Mouse (Mus musculus): ENCODE results near the gene Ppp3ca.
A peak's percentile ranks its signal among the peaks of the same experiment; 100 is the strongest.

Ppp3ca gene

GRCm38 (mm10) chr3:136722493-136722892 lies 52.6 kb downstream of the Ppp3ca start:
- DNase-seq (ENCODE audit: low spot score in 2 of 2): no peak

GRCm38 (mm10) chr3:136725311-136726156 lies 55.6 kb downstream of the Ppp3ca start:
- DNase-seq (ENCODE audit: low spot score in 2 of 2): peak; percentile 92 to 93

GRCm38 (mm10) chr3:136727877-136728276 lies 58.0 kb downstream of the Ppp3ca start:
- no peak for DNase-seq (ENCODE audit: low spot score in 2 of 2)

GRCm38 (mm10) chr3:136729978-136730377 lies 60.1 kb downstream of the Ppp3ca start:
- DNase-seq (ENCODE audit: low spot score in 2 of 2): no peak

- no peak for DNase-seq (ENCODE audit: low spot score in 2 of 2)
These were observed 61.7 kb downstream of the Ppp3ca start for GRCm38 (mm10) chr3:136731579-136731978.

- DNase-seq (ENCODE audit: low spot score in 2 of 2): no peak
These were observed 66.1 kb downstream of the Ppp3ca start for GRCm38 (mm10) chr3:136736021-136736420.

- no peak for DNase-seq (ENCODE audit: low spot score in 2 of 2)
These were observed 66.9 kb downstream of the Ppp3ca start for GRCm38 (mm10) chr3:136736773-136737298.

GRCm38 (mm10) chr3:136738474-136738873 lies 68.5 kb downstream of the Ppp3ca start:
- no peak for DNase-seq (ENCODE audit: low spot score in 2 of 2)

GRCm38 (mm10) chr3:136738914-136739313 lies 69.0 kb downstream of the Ppp3ca start:
- DNase-seq (ENCODE audit: low spot score in 2 of 2): no peak

- DNase-seq (ENCODE audit: low spot score in 2 of 2): no peak
These were observed 71.7 kb downstream of the Ppp3ca start for GRCm38 (mm10) chr3:136741659-136742058.

- DNase-seq (ENCODE audit: low spot score in 2 of 2): no peak
These were observed 72.5 kb downstream of the Ppp3ca start for GRCm38 (mm10) chr3:136742258-136743057.

- DNase-seq (ENCODE audit: low spot score in 2 of 2): no peak
These were observed 74.5 kb downstream of the Ppp3ca start for GRCm38 (mm10) chr3:136744295-136744897.

GRCm38 (mm10) chr3:136745456-136745855 lies 75.5 kb downstream of the Ppp3ca start:
- no peak for DNase-seq (ENCODE audit: low spot score in 2 of 2)

- DNase-seq (ENCODE audit: low spot score in 2 of 2): no peak
These were observed 79.0 kb downstream of the Ppp3ca start for GRCm38 (mm10) chr3:136748761-136749476.

GRCm38 (mm10) chr3:136749477-136749797 lies 79.5 kb downstream of the Ppp3ca start:
- no peak for DNase-seq (ENCODE audit: low spot score in 2 of 2)

GRCm38 (mm10) chr3:136749951-136750350 lies 80.0 kb downstream of the Ppp3ca start:
- DNase-seq (ENCODE audit: low spot score in 2 of 2): no peak

GRCm38 (mm10) chr3:136752126-136752716 lies 82.3 kb downstream of the Ppp3ca start:
- DNase-seq (ENCODE audit: low spot score in 2 of 2): no peak

- DNase-seq (ENCODE audit: low spot score in 2 of 2): no peak
These were observed 86.2 kb downstream of the Ppp3ca start for GRCm38 (mm10) chr3:136756137-136756536.

- no peak for DNase-seq (ENCODE audit: low spot score in 2 of 2)
These were observed 89.5 kb downstream of the Ppp3ca start for GRCm38 (mm10) chr3:136759446-136759845.

GRCm38 (mm10) chr3:136761292-136761978 lies 91.5 kb downstream of the Ppp3ca start:
- no peak for DNase-seq (ENCODE audit: low spot score in 2 of 2)

GRCm38 (mm10) chr3:136761979-136762341 lies 92.0 kb downstream of the Ppp3ca start:
- DNase-seq (ENCODE audit: low spot score in 2 of 2): no peak
